Mouse (Mus musculus) left cerebral cortex, adult 8-10 months (tissue): Measurements from ENCODE around the gene Cd79a. TPM values are rescaled to one million over a fixed set of nuclear protein-coding genes. Genes with fewer than 3 reads are reported as not detected.

Source experiments
- DNase-seq, 2 experiments: peaks; one replicate each; pipeline ENCODE4 v3.0.0; 2022; ENCODE audit warnings: low spot score in 2 of 2
- total RNA-seq, 4 experiments: library from RNA; stranded (reverse); gene quantifications; 2 replicates each; pipeline ENCODE4 v1.2.4; 2022

Cd79a gene
- total RNA-seq, 4 experiments from 2014 or later, result 0.33 to 0.74 (median 0.53) TPM

DNA sequence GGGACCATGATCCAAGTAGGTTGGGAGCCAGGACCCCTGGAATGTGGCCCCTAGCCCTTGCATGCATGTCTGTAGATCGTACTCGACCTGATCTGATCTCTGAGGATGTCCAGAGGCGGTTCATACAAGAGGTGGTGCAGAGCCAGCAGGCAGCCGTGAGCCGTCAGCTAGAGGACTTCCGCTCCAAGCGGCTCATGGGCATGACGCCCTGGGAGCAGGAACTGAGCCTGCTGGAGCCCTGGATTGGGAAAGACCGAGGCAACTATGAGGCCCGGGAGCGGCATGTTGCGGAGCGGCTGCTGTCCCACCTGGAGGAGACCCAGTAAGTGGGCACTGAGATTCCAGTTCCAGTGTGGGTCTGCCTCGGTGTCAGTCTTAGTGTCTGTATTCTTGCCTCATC lies 15.3 kb downstream of the Cd79a start:
- no peak for DNase-seq

DNA sequence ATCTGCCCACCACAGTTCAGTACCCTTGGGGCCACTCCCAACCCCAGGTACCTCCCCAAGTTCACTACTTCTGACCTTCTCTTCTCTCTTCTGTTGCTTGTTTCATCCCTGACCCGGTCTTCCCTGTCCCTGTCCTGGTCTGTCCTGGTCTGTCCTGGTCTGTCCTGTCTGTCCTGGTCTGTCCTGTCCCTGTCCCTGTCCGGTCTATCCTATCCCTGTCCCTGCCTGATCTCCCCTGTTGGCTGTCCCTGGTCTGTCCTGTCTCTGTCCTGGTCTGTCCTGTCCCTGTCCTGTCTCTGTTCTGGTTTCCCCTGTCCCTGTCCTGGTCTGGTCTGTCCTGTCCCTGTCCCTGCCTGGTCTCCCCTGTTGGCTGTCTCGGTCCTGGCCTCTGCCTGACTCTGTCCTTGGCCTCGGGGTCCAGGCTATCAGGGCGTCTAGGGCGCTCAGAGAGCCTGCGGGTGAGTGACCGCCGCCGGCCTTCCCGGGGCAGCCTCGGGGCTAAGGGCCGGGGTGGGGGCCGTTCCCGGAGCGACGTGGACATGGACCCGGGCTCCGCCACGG lies 21.7 kb downstream of the Cd79a start:
- no peak for DNase-seq

DNA sequence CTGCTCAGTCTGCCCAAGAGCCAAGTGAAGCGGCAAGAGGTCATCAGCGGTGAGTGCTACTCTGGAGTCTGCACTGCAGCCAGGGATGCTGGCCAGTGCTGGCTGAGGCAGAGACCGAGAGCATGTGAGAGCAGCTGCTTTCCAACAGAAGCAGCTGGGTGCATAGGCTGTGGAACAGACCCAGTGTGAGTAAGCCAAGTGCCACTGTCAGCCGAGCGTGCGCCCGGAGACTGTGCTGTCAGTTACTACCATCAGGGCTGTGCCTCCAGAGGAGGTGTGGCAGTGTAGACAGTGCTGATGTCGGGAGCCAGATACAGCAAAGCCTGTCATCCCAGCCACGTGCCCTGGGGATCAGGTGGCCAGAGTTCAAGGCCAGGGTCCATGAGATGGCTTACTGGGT lies 22.5 kb downstream of the Cd79a start:
- DNase-seq, result no peak

DNA sequence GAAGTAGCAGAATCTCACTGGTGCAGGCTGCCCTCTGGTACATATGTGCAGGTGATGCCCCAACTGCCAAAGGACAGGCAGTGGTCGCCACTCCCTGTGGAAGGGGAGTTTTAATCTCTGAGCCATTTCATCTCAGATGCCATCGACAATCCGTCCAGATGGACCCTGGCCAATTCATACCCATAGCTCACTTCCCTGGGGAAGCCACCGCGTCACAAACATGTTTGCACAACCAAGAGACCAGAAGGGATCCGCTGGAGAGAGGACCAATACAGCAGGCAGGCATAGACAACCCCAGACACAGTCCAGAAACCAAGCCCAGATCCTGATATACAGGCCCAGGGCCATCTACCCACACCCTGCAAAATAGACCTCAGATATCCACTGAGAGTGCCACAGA lies 33.3 kb downstream of the Cd79a start:
- no peak for DNase-seq

DNA sequence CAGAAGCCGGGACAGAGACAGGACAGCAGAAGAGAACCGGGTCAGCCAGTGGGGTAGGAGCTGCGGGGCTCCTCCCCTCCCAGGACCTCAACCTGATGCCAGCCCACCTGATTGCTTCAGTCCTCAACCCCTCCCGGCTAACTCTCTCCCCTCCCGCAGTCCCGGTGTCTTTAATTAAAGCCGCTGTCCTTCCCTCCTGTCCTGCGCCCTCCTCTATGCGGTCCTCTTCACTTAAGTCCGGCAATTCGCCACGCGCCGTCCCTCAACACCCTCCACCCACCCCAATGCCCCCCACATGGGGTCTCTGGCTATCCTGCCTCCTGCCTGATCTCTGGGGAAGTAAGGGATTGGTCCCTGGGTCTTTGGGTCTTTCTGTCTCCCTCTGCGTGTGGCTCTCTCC lies 34.5 kb downstream of the Cd79a start:
- DNase-seq, result no peak

DNA sequence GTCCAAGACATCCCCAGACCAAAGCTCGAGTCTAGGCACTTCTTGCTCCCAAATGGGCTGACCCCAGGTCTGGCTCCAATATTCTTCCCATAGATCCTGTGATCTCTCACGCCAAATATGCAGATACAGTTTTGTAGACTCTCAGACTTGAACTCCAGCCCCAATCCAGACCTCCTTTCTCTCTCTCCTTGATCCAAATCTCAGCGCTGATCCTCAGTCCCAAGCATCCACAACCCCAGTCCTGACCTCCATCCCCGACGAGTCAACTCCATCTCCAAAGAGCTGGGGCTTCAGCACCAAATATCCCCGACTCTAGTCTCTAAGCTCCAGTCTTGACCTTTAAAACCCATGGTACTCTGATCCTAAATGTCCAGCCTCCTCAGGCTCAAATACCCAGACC lies 46.5 kb downstream of the Cd79a start:
- no peak for DNase-seq

DNA sequence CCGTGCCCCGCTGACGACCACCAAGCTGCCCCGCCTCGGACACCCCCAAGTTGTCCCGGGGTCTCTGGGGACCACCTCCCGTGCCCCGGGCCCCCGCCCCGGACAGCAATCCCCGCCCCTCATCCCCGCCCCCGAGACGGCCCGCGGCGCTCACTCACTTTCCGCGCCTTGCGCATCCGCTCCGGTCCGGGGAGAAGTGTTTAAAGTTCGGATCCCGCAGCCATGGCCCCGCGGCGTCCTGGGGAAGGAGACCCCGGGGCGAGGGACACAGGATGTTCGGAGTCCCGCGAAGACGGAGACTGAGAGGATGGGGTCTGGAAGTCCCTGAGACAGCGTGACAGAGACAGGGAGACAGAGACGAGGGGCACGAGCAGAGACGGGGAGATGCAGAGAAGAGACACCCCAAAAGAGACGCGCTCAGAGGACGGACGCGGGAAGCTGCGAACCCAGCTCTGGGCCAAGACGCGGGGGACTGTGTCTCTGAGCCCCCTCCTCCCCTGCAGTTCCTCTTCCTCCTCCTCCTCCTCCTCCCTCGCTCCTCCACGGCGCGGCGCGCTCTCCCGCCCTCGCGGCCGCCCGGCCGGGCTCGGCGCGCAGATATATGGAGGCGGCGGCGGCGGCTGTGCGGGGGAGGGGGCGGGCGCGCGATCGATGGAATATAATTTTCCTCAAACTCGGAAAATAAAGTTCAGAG lies 47.2 kb downstream of the Cd79a start, which contains the start of gene Gm4881:
Gene Gm4881, minus strand, starts transcription at position 238 of the 694 bp plus-strand sequence.
- DNase-seq, result no peak

DNA sequence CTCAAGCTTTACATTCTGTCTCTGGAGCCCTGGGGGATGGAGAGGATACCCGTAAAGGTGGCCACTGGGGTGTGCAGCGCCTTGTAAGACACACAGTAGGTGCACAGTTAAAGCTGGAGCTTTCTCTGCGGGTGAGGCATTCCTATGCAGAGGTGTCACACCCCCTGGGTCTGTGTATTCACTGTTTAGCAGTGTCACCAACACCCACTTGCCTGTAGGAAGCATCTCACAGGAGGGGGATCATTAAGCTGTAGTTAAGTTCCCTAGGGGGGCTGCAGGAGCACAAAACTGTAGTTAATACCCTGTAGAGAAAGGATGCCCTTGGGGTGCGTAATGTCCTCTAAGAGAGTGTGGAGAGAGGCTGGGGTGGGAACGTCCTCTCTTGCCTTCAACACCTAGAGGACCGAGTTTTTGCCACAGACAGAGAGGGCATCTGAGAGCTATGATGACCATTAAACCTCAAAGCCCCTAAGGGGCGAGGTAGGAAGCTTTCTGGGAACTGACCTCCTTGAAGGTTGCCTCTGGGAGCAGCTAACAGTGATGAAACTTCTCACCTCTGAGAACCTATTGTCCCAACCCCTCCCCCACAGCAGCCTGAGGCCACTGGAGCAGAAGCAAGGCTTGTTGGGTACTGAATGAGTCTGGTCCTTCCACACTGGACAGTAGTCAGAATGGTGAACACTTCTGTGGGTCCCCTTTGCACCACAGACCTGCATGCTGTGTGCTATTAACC lies 50.3 kb downstream of the Cd79a start:
- DNase-seq, result no peak

DNA sequence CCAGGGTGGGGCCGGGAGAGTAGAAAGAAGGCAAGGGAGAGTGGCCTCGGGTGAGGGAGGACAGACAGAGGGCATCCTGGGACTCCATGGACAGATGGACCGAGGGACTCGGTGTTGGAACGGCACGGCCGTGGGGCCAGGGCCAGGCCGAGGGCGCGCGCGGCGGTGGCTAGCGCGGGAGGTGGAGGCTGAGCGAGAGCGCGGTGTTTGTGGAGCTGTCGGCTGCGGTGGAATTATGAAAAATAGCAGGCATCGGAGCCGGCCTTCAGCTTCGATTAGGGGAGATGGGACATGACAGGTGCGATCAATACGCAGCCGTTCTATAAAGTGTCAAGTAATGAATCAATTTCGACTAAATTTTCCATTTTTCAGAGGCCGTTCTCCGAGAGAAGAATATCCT lies 51.6 kb downstream of the Cd79a start:
- no peak for DNase-seq

DNA sequence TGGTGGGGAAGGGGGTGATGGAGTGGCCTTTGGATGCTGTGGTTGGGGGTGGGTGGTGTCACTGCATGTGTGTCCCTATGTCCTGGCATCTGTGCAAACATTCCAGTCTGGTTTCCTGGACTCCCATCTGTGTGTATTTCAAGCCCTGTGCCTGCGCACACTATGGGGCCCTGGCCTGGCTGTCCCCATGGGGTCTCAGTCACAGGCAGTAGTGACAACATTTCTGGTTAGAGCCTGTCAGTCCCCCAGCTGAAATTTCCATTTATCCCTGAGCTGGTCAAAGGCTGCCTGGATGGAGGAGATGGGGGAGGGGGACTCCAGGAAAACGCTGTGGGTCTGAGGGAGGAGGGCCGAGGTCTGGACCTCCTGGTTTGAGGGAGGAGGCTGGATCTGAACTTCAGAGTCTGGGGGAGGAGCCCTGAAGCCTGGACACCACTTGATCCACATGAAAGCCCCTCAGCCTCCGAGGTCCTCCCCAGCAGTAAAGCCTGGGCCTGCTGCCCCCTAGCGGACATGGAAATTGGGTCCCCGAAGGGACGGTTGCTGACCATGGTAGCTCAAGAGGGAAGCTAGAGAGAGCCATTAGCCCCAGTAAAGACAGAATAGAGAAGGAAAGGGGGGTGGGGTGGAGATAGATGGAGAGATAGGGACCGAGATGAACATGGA lies 52.9 kb downstream of the Cd79a start:
- peak in 1 of 2 experiments; percentile 49 for DNase-seq

Other genes starting within 250 kb of the Cd79a start
- gene Tex101, start 220.7 kb upstream of the Cd79a start, total RNA-seq, result not detected
- gene BC049730, start 188.1 kb upstream of the Cd79a start, total RNA-seq, result not detected
- gene Gm4763, start 170.5 kb upstream of the Cd79a start, total RNA-seq, result not detected
- not detected for gene Cd177, start 137.1 kb upstream of the Cd79a start, total RNA-seq
- gene Ceacam10, start 120.2 kb upstream of the Cd79a start, total RNA-seq, result not detected
- not detected for gene Gm9844, start 35.2 kb upstream of the Cd79a start, total RNA-seq
- not detected for gene Lypd4, start 27.4 kb upstream of the Cd79a start, total RNA-seq
- not detected for gene Dmrtc2, start 27.3 kb upstream of the Cd79a start, total RNA-seq
- 100 to 1,000 TPM; 577 to 601 (median 592) TPM for gene Rps19, start 13.0 kb upstream of the Cd79a start, total RNA-seq
- 10 to 100 TPM; 56.3 to 90.8 (median 74.6) TPM for gene Arhgef1, start 5.5 kb downstream of the Cd79a start, total RNA-seq
- gene Gm4881, start 47.1 kb downstream of the Cd79a start, total RNA-seq, result not detected
- gene Rabac1, start 75.4 kb downstream of the Cd79a start, total RNA-seq, result 100 to 1,000 TPM; 322 to 333 (median 326) TPM
- 1,000 to 10,000 TPM; 1,859 to 2,026 (median 1,901) TPM for gene Atp1a3, start 108.6 kb downstream of the Cd79a start, total RNA-seq
- gene Grik5, start 175.0 kb downstream of the Cd79a start, total RNA-seq, result 100 to 1,000 TPM; 201 to 224 (median 207) TPM
- 10 to 100 TPM; 36.8 to 40.0 (median 37.1) TPM for gene Zfp574, start 175.2 kb downstream of the Cd79a start, total RNA-seq